Mouse (Mus musculus) hindbrain, embryonic 10.5 days (tissue): ENCODE measurements at regions not wholly inside any gene's neighbourhood (a gene's known extent, or its start where the extent isn't known, plus 50 kb on each side); places are given as distances from the start of the nearest gene placed in this dataset.

Source experiments
- DNase-seq: peaks from one replicate; pipeline ENCODE4 v3.0.0-alpha.2; 2017; ENCODE audit warnings: low spot score
- H3K27ac ChIP-seq: fragments of 300-500 bp; sonication (generic); 2 replicates; pipeline ENCODE4 v1.5.1; 2016; ENCODE audit warnings: mild to moderate bottlenecking, moderate library complexity
- H3K27me3 ChIP-seq: fragments of 300-500 bp; sonication (generic); 2 replicates; pipeline ENCODE4 v1.6.1; 2016; ENCODE audit warnings: mild to moderate bottlenecking; ENCODE audit not compliant: poor library complexity, insufficient read depth, severe bottlenecking
- H3K36me3 ChIP-seq: fragments of 300-500 bp; sonication (generic); 2 replicates; pipeline ENCODE4 v1.6.1; 2016; ENCODE audit warnings: mild to moderate bottlenecking, moderate library complexity
- H3K4me1 ChIP-seq: fragments of 300-500 bp; sonication (generic); replicated peaks from 2 replicates; pipeline ENCODE4 v1.6.1; 2016; ENCODE audit warnings: mild to moderate bottlenecking
- H3K4me3 ChIP-seq: fragments of 300-500 bp; sonication (generic); 2 replicates; pipeline ENCODE4 v1.5.1; 2016; ENCODE audit warnings: mild to moderate bottlenecking, moderate library complexity
- H3K9me3 ChIP-seq: fragments of 300-500 bp; sonication (generic); 2 replicates; pipeline ENCODE4 v1.6.1; 2016; ENCODE audit warnings: mild to moderate bottlenecking, moderate library complexity
- WGBS: fragments of 180-500 bp; shearing (Covaris S2); methylation state at CpG from one replicate; pipeline ENCODE4 v1.1.7; 2016; 5-methylcytosine and 5-hydroxymethylcytosine counted together

DNA sequence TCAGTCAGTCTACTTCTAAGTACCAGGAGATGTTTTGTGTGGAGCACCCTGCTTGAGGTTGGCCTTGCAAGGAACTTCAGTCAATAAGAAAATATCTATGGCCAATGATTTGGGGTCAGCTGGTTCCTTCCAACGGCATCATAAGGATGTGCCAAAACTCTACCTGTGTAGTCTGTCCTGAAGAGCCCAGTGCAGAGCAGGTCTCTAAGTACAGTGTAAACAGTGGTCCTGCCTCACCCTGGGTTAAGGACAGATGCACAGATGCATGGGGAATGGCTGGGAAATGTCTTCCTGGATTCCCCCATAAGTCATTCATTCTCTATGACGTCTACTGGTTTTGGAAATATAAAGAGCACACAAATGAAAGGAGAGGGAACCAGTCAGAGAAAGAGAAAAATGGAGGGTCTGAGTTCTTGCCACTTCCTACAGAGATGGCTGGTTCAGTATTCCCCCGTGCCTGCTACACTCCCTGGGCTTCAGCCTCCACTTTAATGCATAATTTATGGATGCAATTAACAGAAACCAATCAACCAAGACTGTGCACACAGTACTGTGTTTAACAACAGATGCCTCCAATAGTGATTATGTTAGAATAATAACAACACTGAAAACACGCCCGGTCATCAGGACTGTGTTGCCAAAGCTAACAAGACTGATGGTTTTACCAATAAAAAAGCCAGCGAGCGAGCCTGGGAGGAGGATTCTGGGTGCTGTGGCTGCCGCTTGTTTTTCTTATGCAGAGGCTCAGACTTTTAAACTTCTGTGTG lies 537.9 kb upstream of the Tmem132c start:
- Histone ChIP-seq H3K4me1 (0 out of 2 replicates have a peak, but pooled peaks cover 3% of the 10 kb centered on the region), H3K4me3 (no peak overlapping the region), H3K9me3 (0 out of 2 replicates have a peak, but pooled peaks cover 2% of the 10 kb centered on the region), H3K27me3 (no peaks in the 10 kb centered on the region), H3K27ac (no peak overlapping the region), H3K36me3 (no peaks in the 10 kb centered on the region)
- WGBS: 85% methylated on average over 8 of the region's 8 CpGs
- no peak for DNase-seq

DNA sequence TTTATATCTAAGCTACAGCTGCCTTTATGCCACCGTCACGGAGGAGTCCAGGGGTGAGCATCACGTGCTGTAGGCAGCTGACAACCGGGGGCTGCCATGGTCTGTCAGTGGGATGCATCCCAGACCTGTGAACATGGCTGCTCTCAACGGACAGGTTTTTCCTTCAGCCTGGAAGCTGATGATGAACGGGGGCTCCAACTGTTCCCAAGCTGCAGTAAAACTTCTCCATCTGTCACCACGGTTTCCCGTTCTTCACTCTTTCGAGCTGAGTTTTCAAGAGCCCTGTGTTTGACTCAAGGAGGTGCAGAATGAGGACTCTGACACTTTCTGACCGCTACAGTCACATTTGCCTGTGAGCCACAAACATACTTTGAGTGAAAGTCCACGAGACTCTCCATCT lies 535.7 kb upstream of the Tmem132c start:
- WGBS: 72% methylated on average over 11 of the region's 11 CpGs
- Histone ChIP-seq H3K27me3 (no peaks in the 10 kb centered on the region), H3K27ac (no peak overlapping the region), H3K4me3 (no peak overlapping the region), H3K9me3 (0 out of 2 replicates have a peak, but pooled peaks cover 2% of the 10 kb centered on the region), H3K4me1 (0 out of 2 replicates have a peak, but pooled peaks cover 3% of the 10 kb centered on the region), H3K36me3 (no peaks in the 10 kb centered on the region)
- DNase-seq: no peak

DNA sequence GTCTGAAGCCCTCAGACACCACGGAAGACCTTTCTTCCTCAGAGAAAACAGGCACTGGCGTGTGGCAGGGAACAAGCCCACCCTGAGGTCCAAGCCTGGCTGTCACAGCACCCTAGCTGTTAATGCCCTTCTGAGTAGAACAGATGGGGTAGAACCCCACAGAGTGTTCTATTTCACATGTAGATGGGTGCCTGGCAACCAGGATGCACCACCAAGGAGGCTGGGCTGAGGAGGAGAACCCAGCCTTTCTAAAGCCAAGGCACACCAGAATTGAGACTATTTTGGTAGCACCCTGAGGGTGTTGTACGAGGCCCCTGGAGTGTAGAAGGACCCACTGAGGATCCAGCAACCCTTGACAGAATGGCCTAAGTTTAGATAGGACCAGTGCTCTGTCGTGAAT lies 534.9 kb upstream of the Tmem132c start:
- DNase-seq: no peak
- H3K4me1 ChIP-seq: 0 out of 2 replicates have a peak, but pooled peaks cover 3% of the 10 kb centered on the region
- H3K4me3 ChIP-seq: no peak overlapping the region
- WGBS: 69% methylated on average over 4 of the region's 4 CpGs
- no peaks in the 10 kb centered on the region for H3K27me3 ChIP-seq
- 0 out of 2 replicates have a peak, but pooled peaks cover 2% of the 10 kb centered on the region for H3K9me3 ChIP-seq
- H3K27ac ChIP-seq: no peak overlapping the region
- H3K36me3 ChIP-seq: no peaks in the 10 kb centered on the region

DNA sequence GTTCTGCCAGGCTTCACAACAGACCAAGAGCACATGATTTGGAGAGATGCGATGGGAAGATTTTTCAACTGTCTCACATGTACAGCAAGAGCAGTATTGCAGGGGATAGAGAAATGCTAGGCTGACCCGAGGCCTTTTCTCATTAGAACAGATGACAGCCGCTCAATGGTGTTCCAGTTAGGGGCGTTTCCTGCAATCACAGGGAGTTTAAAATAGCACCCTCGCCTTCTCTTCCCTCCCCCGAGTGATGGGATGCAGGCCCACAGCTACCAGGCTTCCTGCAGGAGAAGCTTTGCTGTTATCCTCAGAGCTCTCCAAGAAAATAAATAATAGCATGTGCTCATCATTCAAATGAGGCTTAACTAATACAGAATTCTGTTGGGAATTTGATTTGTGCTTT lies 526.9 kb upstream of the Tmem132c start:
- Histone ChIP-seq H3K9me3 (no peaks in the 10 kb centered on the region), H3K27ac (no peak overlapping the region)
- WGBS: 66% methylated on average over 6 of the region's 6 CpGs

DNA sequence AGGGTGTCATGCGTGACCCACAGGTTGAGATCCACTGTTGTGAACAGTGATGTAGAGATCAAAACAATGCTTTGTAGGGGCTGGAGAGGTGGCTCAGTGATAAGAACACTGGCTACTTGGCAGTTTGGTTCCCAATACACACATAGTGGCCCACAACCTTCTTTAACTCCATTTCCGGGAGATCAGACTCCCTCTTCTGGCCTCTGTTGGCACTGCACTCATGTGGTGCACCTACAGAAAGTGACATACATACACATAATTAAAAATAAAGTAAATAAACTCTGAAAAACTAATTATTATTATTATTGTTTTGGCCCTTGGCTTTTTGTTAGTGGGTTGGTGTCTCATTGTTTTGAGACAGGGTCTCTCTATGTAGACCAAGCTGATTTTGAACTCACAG lies 523.2 kb upstream of the Tmem132c start:
- Histone ChIP-seq H3K27me3 (no peaks in the 10 kb centered on the region), H3K9me3 (no peaks in the 10 kb centered on the region), H3K4me3 (no peak overlapping the region), H3K36me3 (no peaks in the 10 kb centered on the region), H3K27ac (no peak overlapping the region), H3K4me1 (no peaks in the 10 kb centered on the region; the same call in 1 of the 2 replicates)
- WGBS: 95% methylated on average over 2 of the region's 2 CpGs
- no peak for DNase-seq

More for the DNA sequence above, 526.9 kb upstream of the Tmem132c start:
- no peak for DNase-seq
- Histone ChIP-seq H3K27me3 (no peaks in the 10 kb centered on the region), H3K4me1 (no peaks in the 10 kb centered on the region; the same call in 1 of the 2 replicates), H3K36me3 (no peaks in the 10 kb centered on the region), H3K4me3 (no peak overlapping the region)

DNA sequence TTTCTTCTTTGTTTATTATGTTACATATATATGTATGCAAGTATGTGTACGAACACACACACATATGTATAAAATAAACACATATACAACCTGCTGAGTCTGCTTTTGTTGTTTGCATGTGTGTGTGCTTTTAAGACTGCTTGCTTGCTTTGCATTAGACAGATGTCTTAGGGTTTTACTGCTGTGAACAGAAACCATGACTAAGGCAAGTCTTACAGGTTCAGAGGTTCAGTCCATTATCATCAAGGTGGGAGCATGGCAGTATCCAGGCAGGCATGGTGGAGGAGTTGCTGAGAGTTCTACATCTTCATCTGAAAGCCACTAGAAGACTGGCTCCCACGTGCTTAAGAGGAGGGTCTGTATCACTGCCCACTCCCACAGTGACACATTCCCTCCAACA lies 520.3 kb upstream of the Tmem132c start:
- H3K4me1 ChIP-seq: no peaks in the 10 kb centered on the region; the same call in 1 of the 2 replicates
- WGBS: 85% methylated on average over 2 of the region's 2 CpGs
- no peak overlapping the region for H3K4me3 ChIP-seq
- no peaks in the 10 kb centered on the region for H3K36me3 ChIP-seq
- no peaks in the 10 kb centered on the region for H3K9me3 ChIP-seq
- DNase-seq: no peak
- H3K27me3 ChIP-seq: no peaks in the 10 kb centered on the region
- no peak overlapping the region for H3K27ac ChIP-seq

DNA sequence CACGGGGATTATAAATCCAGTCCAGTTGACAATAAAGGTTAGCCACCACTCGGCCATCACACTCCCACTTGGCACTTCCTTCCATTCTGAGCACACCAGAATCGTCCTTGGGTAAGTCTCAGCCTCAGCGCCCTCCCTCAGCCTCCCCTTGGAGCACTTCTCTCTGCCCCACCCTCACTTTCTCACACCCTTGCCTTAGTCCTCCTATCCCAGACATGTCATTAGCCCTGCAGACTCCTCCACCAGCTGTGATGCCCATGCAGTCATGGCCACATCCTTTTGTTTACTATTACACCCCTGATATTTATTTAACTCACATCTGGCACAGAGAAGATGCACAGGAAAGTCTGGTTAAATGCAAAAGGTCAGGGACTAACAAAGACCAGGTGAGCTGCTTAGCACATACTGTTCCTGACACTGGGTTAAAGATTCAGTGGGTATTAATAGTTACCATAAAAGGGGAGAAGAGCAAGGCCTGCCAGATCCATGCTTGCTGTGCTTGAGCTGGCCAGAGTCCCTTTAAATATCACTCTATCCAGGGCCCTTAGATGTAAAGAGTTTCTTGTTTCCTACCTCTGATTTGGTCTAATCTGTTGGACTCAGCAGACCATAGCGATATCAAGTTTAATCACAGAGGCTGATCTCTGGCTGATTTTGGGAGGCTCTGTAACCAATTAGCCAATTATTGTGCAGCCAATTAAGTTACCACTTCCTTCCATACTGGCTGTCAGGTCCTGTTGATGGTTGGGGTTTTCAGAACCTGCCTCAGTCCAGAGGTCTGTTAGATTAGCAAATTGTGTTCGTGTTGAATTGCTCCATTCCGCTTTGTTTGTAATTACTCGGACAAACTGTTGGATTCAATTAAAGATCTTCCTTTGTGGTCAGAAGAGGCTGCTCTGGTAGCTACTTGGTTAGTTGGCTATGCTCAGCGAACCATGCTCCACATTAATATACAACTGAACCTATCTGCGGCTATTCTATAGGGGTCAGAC lies 518.0 kb upstream of the Tmem132c start:
- Histone ChIP-seq H3K36me3 (no peaks in the 10 kb centered on the region), H3K27ac (no peak overlapping the region), H3K4me3 (no peak overlapping the region), H3K4me1 (no peaks in the 10 kb centered on the region), H3K27me3 (no peaks in the 10 kb centered on the region), H3K9me3 (no peaks in the 10 kb centered on the region)
- 73% methylated on average over 10 of the region's 10 CpGs for WGBS
- no peak for DNase-seq

DNA sequence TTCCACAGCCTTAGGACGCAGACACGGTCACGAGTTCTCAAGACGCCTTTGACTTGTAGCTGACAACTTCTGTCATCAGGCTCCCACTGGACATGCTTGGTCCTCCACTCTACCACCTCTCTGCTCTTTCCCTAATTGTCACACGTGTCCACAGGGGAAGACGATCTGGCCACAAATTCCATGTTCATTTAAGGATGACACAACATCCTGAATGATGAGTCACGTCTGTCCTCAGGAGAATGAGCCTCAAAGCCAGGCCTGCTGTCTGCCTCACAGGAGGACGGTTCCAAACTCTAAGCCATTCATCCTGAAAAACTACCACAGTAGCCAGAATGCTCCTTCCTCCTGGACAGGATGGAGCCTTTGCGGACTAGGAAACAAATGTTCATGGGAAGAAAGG lies 517.3 kb upstream of the Tmem132c start:
- H3K27ac ChIP-seq: no peak overlapping the region
- no peak for DNase-seq
- no peaks in the 10 kb centered on the region for H3K27me3 ChIP-seq
- no peaks in the 10 kb centered on the region for H3K36me3 ChIP-seq
- no peaks in the 10 kb centered on the region for H3K4me1 ChIP-seq
- no peaks in the 10 kb centered on the region for H3K9me3 ChIP-seq
- H3K4me3 ChIP-seq: no peak overlapping the region
- WGBS: 83% methylated on average over 9 of the region's 9 CpGs

DNA sequence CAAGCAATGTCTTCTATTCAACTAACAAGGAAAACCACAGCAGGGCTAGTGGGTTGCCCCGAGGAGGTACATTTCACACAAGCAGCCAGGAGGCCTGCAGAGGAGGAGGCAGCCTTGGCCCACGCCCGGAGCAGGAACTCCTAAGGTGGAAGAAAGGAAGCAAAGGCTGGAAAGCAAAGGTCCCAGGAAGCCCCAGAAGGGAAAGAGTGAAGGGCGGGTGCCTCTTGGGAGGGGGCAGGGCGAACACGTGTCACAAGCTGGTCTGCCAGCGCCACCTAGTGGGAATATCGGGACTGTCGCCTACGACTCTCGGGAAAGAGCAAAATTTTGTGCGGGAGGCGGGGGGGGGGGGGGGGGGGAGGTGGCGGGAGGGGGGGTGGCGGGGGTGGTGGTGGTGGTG lies 508.1 kb upstream of the Tmem132c start:
- H3K27ac ChIP-seq: peak overlapping the region; percentile 79
- H3K4me1 ChIP-seq: peaks cover 5% of the 10 kb centered on the region; the same call in 1 of the 2 replicates
- no peaks in the 10 kb centered on the region for H3K9me3 ChIP-seq
- peak overlapping the region; percentile 37 for H3K4me3 ChIP-seq
- peak; percentile 78 for DNase-seq
- H3K36me3 ChIP-seq: no peaks in the 10 kb centered on the region
- no peaks in the 10 kb centered on the region for H3K27me3 ChIP-seq
- WGBS: 5% methylated on average over 8 of the region's 15 CpGs

DNA sequence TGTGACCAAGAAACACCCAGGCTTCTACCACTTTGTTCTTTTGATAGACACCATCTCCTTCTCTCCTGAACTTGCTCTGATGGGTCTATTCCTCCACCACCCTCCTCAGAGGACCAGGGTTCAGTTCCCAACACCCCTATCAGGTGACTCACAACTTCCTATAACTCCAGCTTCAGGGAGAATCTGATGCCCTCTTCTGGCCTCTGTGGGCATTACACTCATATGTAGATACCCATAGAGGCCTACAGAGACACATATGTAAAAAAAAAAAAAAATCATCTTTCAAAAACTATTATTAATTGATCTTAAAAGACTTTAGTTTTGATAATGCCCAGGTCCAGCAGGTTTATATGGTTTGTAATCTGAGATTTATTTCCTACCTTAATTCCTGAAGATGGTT lies 505.9 kb upstream of the Tmem132c start:
- H3K27ac ChIP-seq: no peak overlapping the region
- H3K27me3 ChIP-seq: no peaks in the 10 kb centered on the region
- peaks cover 5% of the 10 kb centered on the region; the same call in 1 of the 2 replicates for H3K4me1 ChIP-seq
- no peaks in the 10 kb centered on the region for H3K9me3 ChIP-seq
- H3K4me3 ChIP-seq: no peak overlapping the region
- DNase-seq: no peak
- no peaks in the 10 kb centered on the region for H3K36me3 ChIP-seq

DNA sequence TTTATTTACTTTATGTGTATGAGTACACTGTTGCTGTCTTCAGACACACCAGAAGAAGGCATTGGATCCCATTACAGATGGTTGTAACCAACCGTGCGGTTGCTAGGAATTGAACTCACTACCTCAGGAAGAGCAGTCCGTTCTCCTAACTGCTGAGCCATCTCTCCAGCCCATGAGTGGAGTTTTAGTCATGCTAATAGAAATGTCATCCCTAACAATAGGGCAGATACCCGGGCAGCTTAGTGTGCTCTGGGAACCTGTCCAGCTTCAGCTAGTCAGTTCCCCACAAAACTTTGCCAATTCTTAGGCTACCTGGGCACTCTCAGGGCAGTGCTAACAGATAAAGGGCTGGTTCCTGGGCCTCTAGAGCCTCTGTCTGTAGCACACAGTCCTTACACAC lies 503.9 kb upstream of the Tmem132c start:
- H3K4me1 ChIP-seq: peaks cover 5% of the 10 kb centered on the region; the same call in 1 of the 2 replicates
- 66% methylated on average over 4 of the region's 4 CpGs for WGBS
- no peak for DNase-seq

DNA sequence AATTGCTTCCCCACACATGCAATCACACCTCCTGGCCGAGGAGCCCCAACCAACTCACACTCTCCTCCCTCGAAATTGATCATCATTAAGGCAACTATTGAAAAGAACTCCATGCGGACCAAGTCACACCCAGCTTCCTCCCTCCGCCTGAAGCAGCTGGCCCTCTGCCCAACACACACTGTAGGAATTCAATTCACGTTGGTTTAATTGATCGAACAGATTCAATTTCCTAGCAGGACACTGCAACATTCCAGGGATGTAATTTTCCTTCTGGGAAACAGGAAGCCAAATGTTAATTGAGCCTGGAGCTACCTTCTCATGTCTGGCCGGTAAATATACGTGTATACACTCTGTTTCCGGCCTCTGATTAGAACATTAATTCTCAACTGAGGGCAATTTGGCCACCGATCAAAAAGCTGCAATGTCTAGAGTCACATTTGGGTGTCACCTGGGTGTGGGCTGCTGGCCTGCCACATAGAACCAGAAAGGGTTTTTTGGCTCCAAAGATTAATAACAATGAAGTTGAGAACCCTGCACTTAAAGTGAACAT lies 500.7 kb upstream of the Tmem132c start:
- Histone ChIP-seq H3K27ac (no peak overlapping the region), H3K4me1 (no peaks in the 10 kb centered on the region), H3K9me3 (peaks cover 6% of the 10 kb centered on the region; the same call in 1 of the 2 replicates), H3K36me3 (no peaks in the 10 kb centered on the region), H3K4me3 (no peak overlapping the region), H3K27me3 (no peaks in the 10 kb centered on the region)
- WGBS: 78% methylated on average over 10 of the region's 10 CpGs
- DNase-seq: no peak

More for the DNA sequence above, 503.9 kb upstream of the Tmem132c start:
- no peak overlapping the region for H3K27ac ChIP-seq
- H3K4me3 ChIP-seq: no peak overlapping the region
- H3K36me3 ChIP-seq: no peaks in the 10 kb centered on the region
- no peaks in the 10 kb centered on the region for H3K9me3 ChIP-seq
- H3K27me3 ChIP-seq: no peaks in the 10 kb centered on the region
